Mouse (Mus musculus): ENCODE measurements around the gene Cmah. TPM values are rescaled to one million over a fixed set of nuclear protein-coding genes. Genes with fewer than 3 reads are reported as not detected.

Cmah gene
- polyA plus RNA-seq, 1 experiment from 2014 or later: 1.4 TPM

GRCm38 (mm10) chr13:24460517-24460916 lies 133.3 kb downstream of the Cmah start:
- WGBS (ENCODE audit: missing documents): 87% methylated on average over 5 of the region's 5 CpGs
- no peaks in the 10 kb centered on the region for H3K36me3 ChIP-seq (ENCODE audit: inconsistent target)
- no peak overlapping the region for H3K27ac ChIP-seq
- H3K79me2 ChIP-seq (ENCODE audit: inconsistent target): no peaks in the 10 kb centered on the region
- no peak overlapping the region for H3K4me3 ChIP-seq (ENCODE audit: inconsistent target)

DNA sequence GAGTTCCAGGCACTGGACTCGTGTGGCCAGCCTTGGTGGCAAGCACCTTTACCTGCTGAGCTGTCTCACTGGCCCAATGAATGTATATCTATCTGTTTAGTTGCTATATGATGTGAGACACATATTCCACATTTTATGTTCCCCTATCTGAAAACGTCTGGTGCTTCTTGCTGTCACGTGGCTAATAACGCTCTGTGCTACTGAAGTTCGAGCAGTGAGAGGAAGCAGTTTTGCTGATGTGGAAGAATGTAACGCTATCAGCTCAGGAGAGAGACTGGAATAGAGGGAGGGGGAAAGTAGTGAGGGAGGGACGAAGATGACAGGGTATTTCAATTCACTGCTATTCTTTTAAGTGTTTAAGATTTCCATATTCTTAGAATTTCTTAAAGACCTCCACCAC lies 136.6 kb downstream of the Cmah start:
- Histone ChIP-seq H3K36me3 (ENCODE audit: inconsistent target) (no peaks in the 10 kb centered on the region), H3K27ac (no peak overlapping the region), H3K79me2 (ENCODE audit: inconsistent target) (no peaks in the 10 kb centered on the region), H3K4me3 (ENCODE audit: inconsistent target) (no peak overlapping the region)
- WGBS (ENCODE audit: missing documents): 38% methylated on average over 7 of the region's 7 CpGs

- no peaks in the 10 kb centered on the region for H3K79me2 ChIP-seq (ENCODE audit: inconsistent target)
- no peak overlapping the region for H3K27ac ChIP-seq
- no peaks in the 10 kb centered on the region for H3K36me3 ChIP-seq (ENCODE audit: inconsistent target)
- no peak overlapping the region for H3K4me3 ChIP-seq (ENCODE audit: inconsistent target)
- 97% methylated on average over 9 of the region's 9 CpGs for WGBS (ENCODE audit: missing documents)
These were observed 138.8 kb downstream of the Cmah start for GRCm38 (mm10) chr13:24466027-24466426.

DNA sequence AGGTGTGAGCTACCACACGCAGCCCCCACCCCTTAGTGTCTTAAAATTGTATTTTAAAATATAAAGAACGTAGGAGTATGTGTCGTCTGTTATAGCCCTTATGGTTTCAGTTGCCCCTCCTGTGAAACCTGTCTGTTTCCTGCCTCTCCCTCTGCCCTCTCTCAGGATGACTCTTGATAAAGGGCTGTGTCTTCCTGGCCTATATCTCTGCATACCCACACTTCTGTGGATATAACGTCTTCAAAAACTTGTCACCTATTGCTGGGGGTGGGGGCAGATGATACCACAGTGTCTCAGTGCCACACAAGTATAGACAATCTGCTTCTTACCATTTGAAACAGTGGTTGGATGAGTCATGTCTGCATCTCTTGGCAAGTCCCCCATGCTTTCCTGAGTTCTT lies 140.6 kb downstream of the Cmah start:
- Histone ChIP-seq H3K79me2 (ENCODE audit: inconsistent target) (no peaks in the 10 kb centered on the region), H3K27ac (no peak overlapping the region), H3K4me3 (ENCODE audit: inconsistent target) (no peak overlapping the region), H3K36me3 (ENCODE audit: inconsistent target) (no peaks in the 10 kb centered on the region)
- whole genome bisulfite sequencing (ENCODE audit: missing documents): 64% methylated on average over 4 of the region's 4 CpGs

- no peak overlapping the region for H3K27ac ChIP-seq
- H3K79me2 ChIP-seq (ENCODE audit: inconsistent target): no peaks in the 10 kb centered on the region
- H3K4me3 ChIP-seq (ENCODE audit: inconsistent target): no peak overlapping the region
- H3K36me3 ChIP-seq (ENCODE audit: inconsistent target): no peaks in the 10 kb centered on the region
- WGBS (ENCODE audit: missing documents): 92% methylated on average over 5 of the region's 5 CpGs
These were observed 150.4 kb downstream of the Cmah start for GRCm38 (mm10) chr13:24477564-24477963.

- H3K4me3 ChIP-seq (ENCODE audit: inconsistent target): no peak overlapping the region
- no peak overlapping the region for H3K27ac ChIP-seq
- no peaks in the 10 kb centered on the region for H3K36me3 ChIP-seq (ENCODE audit: inconsistent target)
- H3K79me2 ChIP-seq (ENCODE audit: inconsistent target): no peaks in the 10 kb centered on the region
- 92% methylated on average over 2 of the region's 2 CpGs for WGBS (ENCODE audit: missing documents)
These were observed 152.3 kb downstream of the Cmah start for GRCm38 (mm10) chr13:24479516-24479915.

GRCm38 (mm10) chr13:24480824-24481223 lies 153.6 kb downstream of the Cmah start:
- Histone ChIP-seq H3K36me3 (ENCODE audit: inconsistent target) (no peaks in the 10 kb centered on the region), H3K4me3 (ENCODE audit: inconsistent target) (no peak overlapping the region), H3K79me2 (ENCODE audit: inconsistent target) (no peaks in the 10 kb centered on the region), H3K27ac (no peak overlapping the region)
- WGBS (ENCODE audit: missing documents): 96% methylated on average over 6 of the region's 6 CpGs

DNA sequence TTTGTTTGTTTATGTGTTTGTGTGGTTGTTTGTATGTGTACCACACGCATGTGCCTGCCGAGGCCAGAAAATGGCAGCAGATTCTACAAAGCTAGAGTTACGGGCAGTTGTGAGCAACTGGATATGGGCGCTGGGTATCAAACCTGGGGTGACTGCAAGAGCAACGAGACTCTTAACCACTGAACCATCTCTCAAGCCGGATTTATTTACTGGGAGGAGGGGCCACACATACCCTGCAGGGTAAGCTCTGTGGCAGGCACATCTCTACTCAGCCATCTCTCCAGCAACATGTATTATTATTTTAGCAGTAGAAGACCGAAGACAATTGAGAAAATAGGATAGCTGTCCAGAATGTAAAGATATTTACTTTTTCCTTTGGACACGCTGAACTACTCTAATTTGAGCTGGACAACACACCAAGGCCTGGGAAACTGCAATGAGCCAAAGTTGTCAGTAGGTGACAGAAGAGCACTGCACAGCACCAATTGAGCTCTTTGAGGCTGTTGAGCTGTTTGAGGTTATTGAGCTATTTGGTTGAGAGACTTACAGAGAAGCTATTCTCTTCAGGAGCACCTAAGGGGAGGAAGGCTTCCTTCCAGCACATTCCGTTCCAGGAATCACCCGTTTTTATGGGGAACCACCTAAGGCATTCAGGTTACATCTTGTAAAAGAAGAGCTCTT lies 154.6 kb downstream of the Cmah start:
- H3K27ac ChIP-seq: no peak overlapping the region
- no peak overlapping the region for H3K4me3 ChIP-seq (ENCODE audit: inconsistent target)
- no peaks in the 10 kb centered on the region for H3K79me2 ChIP-seq (ENCODE audit: inconsistent target)
- no peaks in the 10 kb centered on the region for H3K36me3 ChIP-seq (ENCODE audit: inconsistent target)
- 66% methylated on average over 10 of the region's 10 CpGs for WGBS (ENCODE audit: missing documents)

DNA sequence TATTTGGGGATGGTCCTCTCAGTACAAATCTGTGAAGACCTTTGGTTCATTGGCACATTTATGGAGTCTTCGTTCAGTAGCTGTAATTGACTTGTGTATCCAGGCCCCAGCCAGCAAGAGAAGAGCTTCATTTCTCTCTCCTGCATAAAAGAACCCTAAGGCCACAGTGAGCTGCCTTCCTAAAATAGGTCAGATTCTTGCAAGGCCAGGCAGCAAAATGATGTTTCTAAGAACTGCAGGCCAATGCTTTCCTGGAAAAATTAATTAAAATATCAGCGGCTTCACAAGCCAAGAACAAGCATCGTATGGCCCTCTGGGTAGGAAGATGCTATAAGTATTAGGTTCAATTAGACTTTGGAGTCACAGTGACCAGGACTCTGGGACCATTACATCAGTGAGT lies 156.5 kb downstream of the Cmah start:
- Histone ChIP-seq H3K27ac (no peak overlapping the region), H3K36me3 (ENCODE audit: inconsistent target) (no peaks in the 10 kb centered on the region), H3K4me3 (ENCODE audit: inconsistent target) (no peak overlapping the region), H3K79me2 (ENCODE audit: inconsistent target) (no peaks in the 10 kb centered on the region)
- 93% methylated on average over 3 of the region's 3 CpGs for WGBS (ENCODE audit: missing documents)

DNA sequence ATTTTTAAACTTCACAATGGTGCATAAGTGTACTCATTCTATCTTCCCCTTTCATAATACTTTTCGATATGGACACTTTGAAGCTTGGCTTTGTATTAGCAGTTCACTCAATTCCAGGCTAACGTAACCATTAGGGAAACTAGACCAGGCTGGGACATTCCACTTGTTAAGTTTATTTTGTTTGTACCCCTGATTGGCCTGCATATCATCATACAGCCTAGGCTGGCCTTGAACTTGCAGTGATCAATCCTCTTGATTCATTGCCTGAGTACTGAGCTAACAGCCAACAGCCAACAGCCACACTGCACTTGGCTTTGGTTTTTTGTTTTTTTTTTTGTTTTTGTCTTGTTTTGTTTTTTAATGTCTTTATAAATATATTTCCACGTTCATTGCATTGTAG lies 157.6 kb downstream of the Cmah start:
- WGBS (ENCODE audit: missing documents): 91% methylated on average over 3 of the region's 3 CpGs

DNA sequence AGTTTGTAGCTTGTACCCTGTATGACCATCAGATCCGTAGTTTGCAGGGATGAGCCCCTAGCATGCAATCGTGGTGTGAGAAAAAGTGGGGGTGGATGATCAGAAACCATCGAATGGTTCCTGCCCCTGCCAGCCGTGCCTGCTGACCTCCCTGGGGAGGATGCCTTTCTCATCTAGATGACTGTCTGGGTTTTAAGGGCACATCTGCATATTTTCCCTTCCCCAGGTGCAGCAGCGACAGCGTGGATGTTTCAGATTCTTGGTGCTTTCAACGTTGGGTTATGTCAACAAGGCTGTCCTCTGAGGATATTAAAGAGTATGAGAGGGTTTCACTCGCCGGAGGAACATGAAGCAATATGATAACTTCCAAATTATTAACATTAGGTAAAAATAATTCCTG lies 158.8 kb downstream of the Cmah start:
- Histone ChIP-seq H3K4me3 (ENCODE audit: inconsistent target) (no peak overlapping the region), H3K27ac (no peak overlapping the region), H3K79me2 (ENCODE audit: inconsistent target) (no peaks in the 10 kb centered on the region), H3K36me3 (ENCODE audit: inconsistent target) (no peaks in the 10 kb centered on the region)
- 93% methylated on average over 9 of the region's 9 CpGs for WGBS (ENCODE audit: missing documents)

More for the DNA sequence above, 157.6 kb downstream of the Cmah start:
- Histone ChIP-seq H3K27ac (no peak overlapping the region), H3K36me3 (ENCODE audit: inconsistent target) (no peaks in the 10 kb centered on the region), H3K79me2 (ENCODE audit: inconsistent target) (no peaks in the 10 kb centered on the region), H3K4me3 (ENCODE audit: inconsistent target) (no peak overlapping the region)

- Histone ChIP-seq H3K27ac (no peak overlapping the region), H3K36me3 (ENCODE audit: inconsistent target) (no peaks in the 10 kb centered on the region), H3K79me2 (ENCODE audit: inconsistent target) (no peaks in the 10 kb centered on the region), H3K4me3 (ENCODE audit: inconsistent target) (no peak overlapping the region)
- WGBS (ENCODE audit: missing documents): 50% methylated on average over 6 of the region's 6 CpGs
These were observed 159.2 kb downstream of the Cmah start for GRCm38 (mm10) chr13:24486403-24486802.

- no peaks in the 10 kb centered on the region for H3K36me3 ChIP-seq (ENCODE audit: inconsistent target)
- no peak overlapping the region for H3K4me3 ChIP-seq (ENCODE audit: inconsistent target)
- 75% methylated on average over 5 of the region's 5 CpGs for WGBS (ENCODE audit: missing documents)
- no peaks in the 10 kb centered on the region for H3K79me2 ChIP-seq (ENCODE audit: inconsistent target)
- no peak overlapping the region for H3K27ac ChIP-seq
These were observed 159.9 kb downstream of the Cmah start for GRCm38 (mm10) chr13:24487061-24487460.

GRCm38 (mm10) chr13:24487546-24487945 lies 160.3 kb downstream of the Cmah start:
- no peaks in the 10 kb centered on the region for H3K36me3 ChIP-seq (ENCODE audit: inconsistent target)
- no peak overlapping the region for H3K27ac ChIP-seq
- H3K4me3 ChIP-seq (ENCODE audit: inconsistent target): no peak overlapping the region
- no peaks in the 10 kb centered on the region for H3K79me2 ChIP-seq (ENCODE audit: inconsistent target)
- WGBS (ENCODE audit: missing documents): 81% methylated on average over 5 of the region's 5 CpGs

GRCm38 (mm10) chr13:24488526-24489070 lies 161.4 kb downstream of the Cmah start:
- Histone ChIP-seq H3K79me2 (ENCODE audit: inconsistent target) (no peaks in the 10 kb centered on the region), H3K4me3 (ENCODE audit: inconsistent target) (no peak overlapping the region), H3K36me3 (ENCODE audit: inconsistent target) (no peaks in the 10 kb centered on the region), H3K27ac (no peak overlapping the region)
- 96% methylated on average over 4 of the region's 4 CpGs for WGBS (ENCODE audit: missing documents)

GRCm38 (mm10) chr13:24489515-24489914 lies 162.3 kb downstream of the Cmah start:
- no peak overlapping the region for H3K27ac ChIP-seq
- H3K4me3 ChIP-seq (ENCODE audit: inconsistent target): no peak overlapping the region
- H3K36me3 ChIP-seq (ENCODE audit: inconsistent target): no peaks in the 10 kb centered on the region
- WGBS (ENCODE audit: missing documents): 98% methylated on average over 3 of the region's 3 CpGs
- no peaks in the 10 kb centered on the region for H3K79me2 ChIP-seq (ENCODE audit: inconsistent target)

All from macrophage (primary cell).